Mouse (Mus musculus): ENCODE data around the gene Gsx1.

Gene Gsx1

GRCm38 (mm10) chr5:147188571-147188975, at the start of gene Gsx1:
Gsx1 (plus strand) TSS chr5:147188696.
- peak; percentile 28 for DNase-seq

- DNase-seq: no peak
Measured at GRCm38 (mm10) chr5:147147340-147147739, 41.2 kb upstream of the Gsx1 start.

GRCm38 (mm10) chr5:147154806-147155371, 33.6 kb upstream of the Gsx1 start:
- DNase-seq: no peak

- peak; percentile 7 for DNase-seq
Measured at GRCm38 (mm10) chr5:147155449-147156133, 32.9 kb upstream of the Gsx1 start.

GRCm38 (mm10) chr5:147156376-147156775, 32.1 kb upstream of the Gsx1 start:
- no peak for DNase-seq

- no peak for DNase-seq
Measured at GRCm38 (mm10) chr5:147157441-147157840, 31.1 kb upstream of the Gsx1 start.

GRCm38 (mm10) chr5:147159320-147159719, 29.2 kb upstream of the Gsx1 start:
- no peak for DNase-seq

- DNase-seq: no peak
Measured at GRCm38 (mm10) chr5:147159792-147160191, 28.7 kb upstream of the Gsx1 start.

- no peak for DNase-seq
Measured at GRCm38 (mm10) chr5:147165060-147165459, 23.4 kb upstream of the Gsx1 start.

GRCm38 (mm10) chr5:147170088-147170487, 18.4 kb upstream of the Gsx1 start:
- no peak for DNase-seq

- no peak for DNase-seq
Measured at GRCm38 (mm10) chr5:147174046-147174445, 14.4 kb upstream of the Gsx1 start.

- no peak for DNase-seq
Measured at GRCm38 (mm10) chr5:147185174-147185915, 3.2 kb upstream of the Gsx1 start.

- no peak for DNase-seq
Measured at GRCm38 (mm10) chr5:147186001-147186431, 2.5 kb upstream of the Gsx1 start.

GRCm38 (mm10) chr5:147186781-147187551, 1.5 kb upstream of the Gsx1 start:
- no peak for DNase-seq

- no peak for DNase-seq
Measured at GRCm38 (mm10) chr5:147187552-147188170, 835 bp upstream of the Gsx1 start.

GRCm38 (mm10) chr5:147189156-147189555, 660 bp downstream of the Gsx1 start:
- DNase-seq: no peak

- DNase-seq: no peak
Measured at GRCm38 (mm10) chr5:147189836-147190602, 1.5 kb downstream of the Gsx1 start.

- no peak for DNase-seq
Measured at GRCm38 (mm10) chr5:147190885-147191284, 2.4 kb downstream of the Gsx1 start.

GRCm38 (mm10) chr5:147191801-147192575, 3.5 kb downstream of the Gsx1 start:
- no peak for DNase-seq

GRCm38 (mm10) chr5:147192576-147192960, 4.1 kb downstream of the Gsx1 start:
- DNase-seq: no peak

GRCm38 (mm10) chr5:147204905-147205304, 16.4 kb downstream of the Gsx1 start:
- DNase-seq: no peak

All from right cerebral cortex, adult 18-20 months (tissue).